Mouse (Mus musculus): ENCODE data around the gene Ttbk2.

Ttbk2 gene

GRCm38 (mm10) chr2:120850424-120851082 is at the start of gene Ttbk2:
Ttbk2 (minus strand) TSS chr2:120850604.
- DNase-seq = peak; percentile 97 to 98

- no peak for DNase-seq
Measured at GRCm38 (mm10) chr2:120896361-120896760, 46.0 kb upstream of the Ttbk2 start.

GRCm38 (mm10) chr2:120887601-120888000 is 37.2 kb upstream of the Ttbk2 start:
- DNase-seq = no peak

GRCm38 (mm10) chr2:120873192-120873591 is 22.8 kb upstream of the Ttbk2 start:
- no peak for DNase-seq

GRCm38 (mm10) chr2:120871447-120872336 is 21.3 kb upstream of the Ttbk2 start:
- DNase-seq = peak in 1 of 2 experiments; percentile 11

- DNase-seq = no peak
Measured at GRCm38 (mm10) chr2:120867336-120867735, 16.9 kb upstream of the Ttbk2 start.

- DNase-seq = peak in 1 of 2 experiments; percentile 14
Measured at GRCm38 (mm10) chr2:120866561-120866960, 16.2 kb upstream of the Ttbk2 start.

- no peak for DNase-seq
Measured at GRCm38 (mm10) chr2:120863389-120863788, 13.0 kb upstream of the Ttbk2 start.

GRCm38 (mm10) chr2:120860699-120861098 is 10.3 kb upstream of the Ttbk2 start:
- no peak for DNase-seq

GRCm38 (mm10) chr2:120858131-120858530 is 7.7 kb upstream of the Ttbk2 start:
- DNase-seq = peak; percentile 12 to 64

GRCm38 (mm10) chr2:120853151-120853550 is 2.7 kb upstream of the Ttbk2 start:
- DNase-seq = peak; percentile 29 to 56

GRCm38 (mm10) chr2:120852626-120853025 is 2.2 kb upstream of the Ttbk2 start:
- no peak for DNase-seq

- DNase-seq = peak; percentile 28 to 50
Measured at GRCm38 (mm10) chr2:120849449-120850423, 668 bp downstream of the Ttbk2 start, which contains the start of gene Cdan1. Cdan1 (minus strand) TSS chr2:120850128.

- no peak for DNase-seq
Measured at GRCm38 (mm10) chr2:120845280-120845679, 5.1 kb downstream of the Ttbk2 start.

GRCm38 (mm10) chr2:120843990-120844389 is 6.4 kb downstream of the Ttbk2 start:
- DNase-seq = no peak

GRCm38 (mm10) chr2:120841211-120841610 is 9.2 kb downstream of the Ttbk2 start:
- no peak for DNase-seq

GRCm38 (mm10) chr2:120835167-120835566 is 15.2 kb downstream of the Ttbk2 start:
- no peak for DNase-seq

- no peak for DNase-seq
Measured at GRCm38 (mm10) chr2:120826936-120827638, 23.3 kb downstream of the Ttbk2 start.

- DNase-seq = no peak
Measured at GRCm38 (mm10) chr2:120770265-120770935, 80.0 kb downstream of the Ttbk2 start.

- no peak for DNase-seq
Measured at GRCm38 (mm10) chr2:120761922-120762321, 88.5 kb downstream of the Ttbk2 start.

GRCm38 (mm10) chr2:120748041-120748440 is 102.4 kb downstream of the Ttbk2 start:
- DNase-seq = no peak
